Mouse (Mus musculus) lung, postnatal 0 days (tissue): ENCODE measurements around the gene Tprg.

Experiments
- CTCF ChIP-seq: IDR thresholded peaks from 2 replicates; pipeline ENCODE4 v1.5.1; 2016; ENCODE audit warnings: antibody characterized with exemption, mild to moderate bottlenecking
- EP300 ChIP-seq: IDR thresholded peaks from 2 replicates; pipeline ENCODE4 v1.6.1; 2016; ENCODE audit warnings: antibody characterized with exemption, mild to moderate bottlenecking, control low read depth

GRCm38 (mm10) chr16:25385498-25386192 is 99.0 kb downstream of the Tprg start:
- no peak for TF ChIP-seq CTCF
- no peak for TF ChIP-seq EP300
